Mouse (Mus musculus) thymus, postnatal 14 days (tissue): Measurements from ENCODE around the gene Zfp37.
"Not testable (repeated sequence)": the region's sequence is repeated elsewhere in the genome, so short reads cannot be mapped to it uniquely, and the experiment has no call there.

Experiments
- DNase-seq: peaks from one replicate; pipeline ENCODE4 v3.0.0; 2021

Zfp37 gene

DNA sequence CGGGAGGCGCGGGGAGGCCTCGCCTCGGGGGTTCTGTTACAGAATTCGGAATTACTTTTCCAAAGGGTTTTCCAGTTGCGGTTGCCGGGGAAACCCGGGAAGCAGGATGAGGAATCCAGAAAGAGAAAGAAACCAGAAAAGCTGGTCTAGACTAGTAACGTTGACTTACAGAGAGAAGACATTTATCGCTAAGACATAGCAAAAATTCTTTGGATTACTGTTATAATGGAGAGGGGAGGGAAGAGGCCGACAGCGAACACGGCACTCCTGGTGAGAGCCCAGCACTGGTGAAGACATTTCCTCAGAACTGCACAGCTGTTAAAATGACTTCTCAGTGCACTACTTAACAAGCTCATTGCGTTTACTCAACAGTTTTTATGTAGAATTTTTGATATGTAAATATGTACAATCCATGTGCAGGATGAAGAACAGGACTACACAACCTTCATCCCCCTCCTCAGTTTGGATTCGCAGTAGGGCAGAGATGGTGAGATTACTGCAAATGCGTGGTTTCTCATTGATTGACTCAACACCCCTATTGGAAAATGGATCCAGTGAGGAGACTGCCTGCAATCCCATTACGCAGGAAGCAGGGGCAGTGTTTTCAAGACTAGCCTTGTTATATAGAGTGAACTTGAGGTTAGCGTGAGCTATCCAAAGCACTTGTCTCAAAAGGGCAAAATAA, 22.0 kb downstream of the Zfp37 start:
- no peak for DNase-seq

DNA sequence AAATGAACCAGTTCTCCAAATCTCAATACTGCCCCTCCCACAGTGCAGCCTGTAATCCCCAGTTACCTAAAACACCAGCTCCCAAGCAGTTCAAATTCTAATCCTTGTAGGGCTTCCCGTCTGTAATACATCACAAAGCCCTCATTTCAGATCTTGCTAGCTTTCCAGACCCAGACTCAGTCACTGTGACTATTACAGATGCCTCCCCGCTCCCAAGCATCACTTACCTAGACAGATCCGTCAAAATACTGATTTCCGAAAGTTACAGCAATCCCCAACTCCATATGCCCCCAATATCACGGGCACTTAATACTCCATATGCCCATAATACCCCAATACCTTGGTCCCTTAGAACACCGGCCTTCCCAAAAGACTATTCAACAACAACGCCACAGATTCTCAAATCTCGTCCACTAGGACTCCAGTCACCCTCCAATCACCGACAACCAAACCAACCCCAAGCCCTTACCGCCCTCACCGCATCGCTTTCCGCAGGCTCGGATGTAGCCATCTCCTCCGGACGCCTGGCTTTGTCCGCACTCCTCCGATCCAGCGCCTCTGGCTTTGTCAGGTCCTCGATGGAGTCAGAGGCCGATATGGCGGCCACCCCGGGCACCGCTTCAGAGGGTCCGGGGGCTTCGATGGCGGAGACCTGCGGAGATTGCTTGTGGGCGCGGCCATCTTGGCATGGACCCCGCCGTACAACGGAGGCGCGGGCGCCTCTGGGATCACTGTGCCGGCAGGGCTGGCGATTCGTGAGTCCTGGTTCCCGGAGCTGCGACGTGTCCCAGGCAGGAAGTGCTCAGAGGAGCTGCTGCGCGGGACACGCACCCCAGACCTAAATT, 22.8 kb downstream of the Zfp37 start:
- peak; percentile 3 for DNase-seq

DNA sequence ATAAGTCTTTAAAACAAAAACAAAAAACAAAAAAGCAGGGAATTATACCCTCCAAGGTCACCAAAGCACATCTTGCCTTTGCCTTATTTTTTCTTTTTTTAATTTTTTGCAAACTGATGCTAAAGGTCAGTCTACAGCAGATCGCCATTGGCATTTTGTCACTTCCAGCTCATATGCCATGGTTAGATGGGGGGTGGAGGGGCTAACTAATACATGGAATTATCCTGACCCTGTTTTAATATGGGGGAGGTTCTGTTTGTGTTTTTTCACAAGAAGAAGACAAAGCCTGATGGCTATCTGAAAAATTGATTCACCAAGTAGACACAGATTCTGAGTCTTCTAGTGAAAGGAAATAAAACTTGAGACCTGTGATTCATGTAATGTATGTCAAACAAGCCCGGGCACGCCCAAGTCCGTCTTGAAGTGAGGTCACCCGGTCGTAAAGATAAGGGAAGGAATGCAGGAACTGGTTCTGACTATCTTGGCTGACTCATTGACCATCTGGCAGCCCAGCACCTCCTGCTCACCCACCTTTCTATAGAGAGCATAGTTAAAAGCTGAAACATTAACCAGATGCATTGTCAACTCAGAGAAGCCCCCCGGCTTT, 30.8 kb downstream of the Zfp37 start:
- DNase-seq: no peak

GRCm38 (mm10) chr4:62188778-62189177, 42.1 kb downstream of the Zfp37 start:
- DNase-seq: no peak

DNA sequence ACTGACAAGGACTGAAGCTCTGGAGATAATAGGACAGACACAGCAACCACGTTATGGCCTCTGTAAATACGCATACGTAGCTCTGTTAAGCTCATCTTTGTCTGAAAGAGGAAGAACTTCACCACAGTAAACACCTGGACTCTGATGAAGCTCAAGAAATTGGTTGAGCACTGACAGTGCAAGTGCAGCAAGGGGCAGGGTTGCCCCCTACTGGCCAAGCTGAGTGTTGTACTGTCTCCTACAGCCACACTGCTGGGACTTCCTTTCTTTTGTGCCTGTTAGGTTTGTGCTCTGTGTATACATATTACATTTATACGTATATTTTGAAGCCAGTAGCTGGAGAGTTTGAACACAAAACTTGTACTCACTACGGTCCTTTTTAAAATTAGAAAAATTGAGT, 53.6 kb downstream of the Zfp37 start:
- peak; percentile 5 for DNase-seq

- no peak for DNase-seq
Observed at GRCm38 (mm10) chr4:62174471-62174870, 56.4 kb downstream of the Zfp37 start.

DNA sequence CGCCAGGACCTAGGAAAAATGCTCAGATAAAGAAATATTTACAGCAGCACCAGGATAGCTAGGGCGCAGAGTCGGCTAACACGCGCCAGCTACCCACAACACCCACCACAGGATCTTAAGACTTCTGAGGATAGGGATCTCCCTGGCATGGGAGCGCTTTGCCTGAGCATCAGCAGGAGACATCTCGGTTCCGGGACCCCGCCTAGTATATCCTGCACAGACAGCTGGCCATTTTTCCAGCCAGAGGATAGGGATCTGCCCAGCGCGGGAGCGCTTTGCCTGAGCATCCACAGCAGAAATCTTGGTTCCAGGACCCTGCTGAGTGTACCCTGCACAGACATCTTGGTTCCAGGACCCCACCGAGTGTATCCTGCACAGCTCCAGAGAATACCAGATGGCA, 63.2 kb downstream of the Zfp37 start:
- DNase-seq: not testable (repeated sequence)

GRCm38 (mm10) chr4:62158401-62158800, 72.4 kb downstream of the Zfp37 start:
- no peak for DNase-seq

DNA sequence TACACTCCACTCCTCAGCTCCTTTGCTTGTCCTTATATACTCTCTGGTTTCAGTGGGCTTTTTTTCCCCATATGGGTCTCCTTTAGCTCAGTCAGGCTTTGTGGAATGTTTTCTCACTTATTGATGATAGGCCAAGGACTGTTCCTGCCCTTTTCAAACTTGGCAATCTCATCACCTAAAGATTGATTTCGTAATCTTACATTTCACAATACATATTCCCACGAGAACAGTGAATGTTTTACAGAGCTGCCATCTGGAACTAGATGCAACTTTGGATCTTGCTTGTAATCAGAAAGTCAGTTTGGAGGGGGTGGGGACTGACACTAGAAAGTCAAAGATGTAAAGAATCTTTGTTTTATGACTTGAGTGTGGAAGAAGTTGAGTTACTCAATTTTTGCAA, 80.0 kb downstream of the Zfp37 start, which contains the start of gene Mup21:
TSS of gene Mup21 (minus strand) at position 53 of the 400 bp plus-strand sequence.
- no peak for DNase-seq
